Mouse (Mus musculus) heart, adult 2 months (tissue): ENCODE measurements around the gene Zmiz2.

Experiments used
- CTCF ChIP-seq: fragments of 200-600 bp; IDR thresholded peaks from 2 replicates; pipeline ENCODE4 v1.8.1; 2022; ENCODE audit warnings: antibody characterized with exemption, mild to moderate bottlenecking, moderate library complexity
- EP300 ChIP-seq: fragments of 200-500 bp; IDR thresholded peaks from 2 replicates; pipeline ENCODE4 v1.6.1; 2011; ENCODE audit warnings: low read depth, low read length, control low read depth; ENCODE audit not compliant: insufficient read depth
- POLR2A ChIP-seq: fragments of 200-500 bp; IDR thresholded peaks from 2 replicates; pipeline ENCODE4 v1.6.1; 2011; ENCODE audit warnings: mild to moderate bottlenecking, low read depth, low read length, control low read depth; ENCODE audit not compliant: insufficient read depth

DNA sequence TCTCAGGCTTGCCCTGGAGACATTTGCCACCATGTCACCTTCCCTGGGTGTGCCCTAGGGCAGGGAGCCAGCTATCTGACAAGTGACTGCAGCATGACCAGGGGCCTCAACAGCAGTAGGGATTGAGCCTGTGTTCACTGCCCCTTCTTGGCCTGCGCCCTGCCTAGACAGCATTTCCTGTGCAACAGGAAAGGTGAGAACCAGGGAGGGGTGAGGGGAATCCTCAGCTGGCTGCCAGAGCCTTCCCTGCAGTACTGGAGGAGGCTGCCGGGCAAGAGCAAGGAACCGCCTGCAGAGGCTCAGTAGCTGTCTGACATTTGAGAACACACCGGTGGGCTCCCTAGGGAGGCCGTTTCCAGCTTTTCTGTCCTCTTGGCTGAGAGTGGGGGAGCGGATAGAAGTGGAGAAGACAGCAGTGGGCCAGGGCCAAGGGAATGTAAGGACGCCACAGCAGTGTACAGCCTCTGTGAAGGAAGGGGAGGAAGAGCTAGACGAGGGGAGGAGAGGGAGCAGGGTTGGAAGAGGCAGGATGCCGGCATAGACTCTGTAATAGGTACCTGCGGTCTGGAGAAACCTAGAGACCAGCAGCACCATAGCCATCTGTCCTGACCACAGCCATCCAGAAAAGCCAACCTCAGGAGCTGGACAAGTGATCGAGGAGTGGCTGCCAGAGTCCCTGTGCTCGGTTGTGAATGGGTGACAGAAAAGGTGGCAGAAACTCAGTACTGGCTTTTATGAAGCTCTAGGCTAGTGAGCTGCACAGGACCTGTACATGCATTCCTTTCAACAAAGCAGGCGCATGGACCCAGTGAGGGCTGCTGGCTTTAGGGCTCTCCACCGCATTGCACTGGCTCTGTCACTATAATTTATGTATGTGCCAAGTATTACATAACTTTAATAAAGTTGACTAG, 17.6 kb downstream of the Zmiz2 start:
- TF ChIP-seq CTCF (no peak), POLR2A (0 out of 2 replicates have a peak, but pooled peaks have one; percentile 2), EP300 (peak; percentile 70)
